Mouse (Mus musculus) kidney, adult 2 months (tissue): ENCODE data around the gene Exoc3l.

Source experiments
- CTCF ChIP-seq: fragments of 200-500 bp; conservative IDR thresholded peaks from 2 replicates; pipeline ENCODE4 v1.5.1; 2011; ENCODE audit warnings: low read depth, mild to moderate bottlenecking, control low read depth, low read length, moderate library complexity, mixed read lengths; ENCODE audit not compliant: insufficient read depth, insufficient read length
- POLR2A ChIP-seq: fragments of 200-500 bp; IDR thresholded peaks from one replicate; pipeline ENCODE4 v1.6.1; 2011; ENCODE audit warnings: low read depth, low read length, control low read depth

DNA sequence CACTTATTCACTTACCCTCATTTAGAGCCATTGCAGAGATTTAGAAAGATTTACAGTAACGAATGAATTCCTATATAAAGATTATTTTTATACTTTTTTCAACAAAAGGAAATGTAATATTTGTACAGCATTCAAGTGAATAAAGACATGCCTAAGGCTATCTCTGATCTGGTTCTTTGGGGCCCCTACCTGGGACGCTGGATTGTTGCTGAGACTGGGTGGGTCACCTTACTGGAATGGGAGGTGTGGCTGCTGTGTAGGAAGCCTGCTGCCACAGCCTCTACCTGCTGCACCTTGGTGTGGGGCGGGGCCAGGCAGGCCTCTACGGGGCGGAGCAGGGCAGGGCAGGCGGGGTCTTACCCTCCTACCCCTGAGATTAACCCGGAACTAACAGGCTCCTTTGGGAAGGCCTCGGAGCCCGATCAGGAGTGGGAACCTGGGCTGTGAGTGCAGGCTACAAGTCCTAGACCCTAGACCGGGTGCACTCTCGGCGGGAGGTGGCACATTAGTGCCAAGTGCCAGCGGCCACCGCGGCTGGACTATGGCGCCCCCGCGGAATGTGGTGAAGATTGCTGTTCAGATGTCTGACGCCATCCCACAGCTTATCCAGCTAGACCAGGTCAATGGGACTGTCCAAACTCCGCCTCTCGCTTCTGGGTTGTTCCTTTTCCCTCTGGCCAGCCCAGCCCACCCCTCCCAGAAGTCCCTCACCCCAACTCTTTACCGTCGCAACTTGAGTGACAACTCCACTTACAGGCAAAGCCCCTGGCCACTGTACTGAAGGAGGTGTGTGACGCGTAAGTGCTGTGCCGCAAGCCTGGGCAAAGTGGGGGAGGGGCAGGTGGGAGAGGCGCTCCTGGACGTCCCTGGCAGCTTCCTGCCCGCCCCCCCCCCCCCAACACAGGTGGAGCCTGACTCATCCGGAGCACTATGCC lies 9.6 kb upstream of the Exoc3l start, which contains the start of gene Elmo3:
- TF ChIP-seq CTCF (0 out of 2 replicates have a peak, but pooled peaks have one; percentile 4), POLR2A (peak; percentile 77)
